Mouse (Mus musculus) cerebellum, adult 11 months (tissue): ENCODE results near the gene Fnip2.

Source experiments
- DNase-seq: peaks from one replicate; pipeline ENCODE4 v3.0.0; 2022

The Fnip2 gene

GRCm38 (mm10) chr3:79411666-79412065, 155.9 kb downstream of the Fnip2 start:
- DNase-seq, result no peak

GRCm38 (mm10) chr3:79410629-79410995, 157.0 kb downstream of the Fnip2 start:
- DNase-seq, result no peak

GRCm38 (mm10) chr3:79409927-79410628, 157.5 kb downstream of the Fnip2 start:
- no peak for DNase-seq

GRCm38 (mm10) chr3:79408546-79408945, 159.1 kb downstream of the Fnip2 start:
- DNase-seq, result no peak
